Mouse (Mus musculus): ENCODE data around the gene Tas1r2. TPM values are rescaled to one million over a fixed set of nuclear protein-coding genes. Genes with fewer than 3 reads are reported as not detected.
A peak's percentile ranks its signal among the peaks of the same experiment; 100 is the strongest.

The Tas1r2 gene
- polyA plus RNA-seq, 1 experiment from 2014 or later: not detected

GRCm38 (mm10) chr4:139710467-139711334 is 57.4 kb downstream of the Tas1r2 start:
- 33% methylated on average over 25 of the region's 25 CpGs for WGBS
- H3K4me2 ChIP-seq: no peak overlapping the region
- peak; percentile 88 for DNase-seq (ENCODE audit: low spot score, missing footprints)

GRCm38 (mm10) chr4:139715241-139715932 is 62.0 kb downstream of the Tas1r2 start:
- DNase-seq (ENCODE audit: low spot score, missing footprints): peak; percentile 75
- H3K27me3 ChIP-seq (ENCODE audit: control insufficient read depth, insufficient read depth, low read length): no peaks in the 10 kb centered on the region
- no peak for ATAC-seq (ENCODE audit: low FRiP score)
- H3K4me1 ChIP-seq (ENCODE audit: control insufficient read depth, insufficient read depth, low read length): peaks cover 9% of the 10 kb centered on the region
- H3K36me3 ChIP-seq (ENCODE audit: control insufficient read depth, insufficient read depth, low read length): no peaks in the 10 kb centered on the region
- H3K4me2 ChIP-seq: no peak overlapping the region
- H3K27ac ChIP-seq (ENCODE audit: low read depth, low read length): no peak overlapping the region
- H3K4me3 ChIP-seq (ENCODE audit: low read depth, low read length): no peak overlapping the region
- no peak overlapping the region for H3K9ac ChIP-seq (ENCODE audit: low read length)
- H3K9me3 ChIP-seq (ENCODE audit: control insufficient read depth, low read length): no peaks in the 10 kb centered on the region
- 26% methylated on average over 13 of the region's 13 CpGs for WGBS

More at GRCm38 (mm10) chr4:139710467-139711334, 57.4 kb downstream of the Tas1r2 start:
- Histone ChIP-seq H3K27ac (ENCODE audit: low read depth, low read length) (0 out of 2 replicates have a peak overlapping the region, but pooled peaks have one; percentile 44), H3K36me3 (ENCODE audit: control insufficient read depth, insufficient read depth, low read length) (no peaks in the 10 kb centered on the region), H3K9me3 (ENCODE audit: control insufficient read depth, low read length) (no peaks in the 10 kb centered on the region), H3K4me3 (ENCODE audit: low read depth, low read length) (no peak overlapping the region), H3K27me3 (ENCODE audit: control insufficient read depth, insufficient read depth, low read length) (no peaks in the 10 kb centered on the region), H3K9ac (ENCODE audit: low read length) (no peak overlapping the region), H3K4me1 (ENCODE audit: control insufficient read depth, insufficient read depth, low read length) (peaks cover 9% of the 10 kb centered on the region)
- no peak for ATAC-seq (ENCODE audit: low FRiP score)

GRCm38 (mm10) chr4:139716477-139717169 is 63.3 kb downstream of the Tas1r2 start:
- Histone ChIP-seq H3K9me3 (ENCODE audit: control insufficient read depth, low read length) (no peaks in the 10 kb centered on the region), H3K27me3 (ENCODE audit: control insufficient read depth, insufficient read depth, low read length) (no peaks in the 10 kb centered on the region), H3K4me3 (ENCODE audit: low read depth, low read length) (no peak overlapping the region), H3K4me1 (ENCODE audit: control insufficient read depth, insufficient read depth, low read length) (peaks cover 2% of the 10 kb centered on the region; the same call in 1 of the 2 replicates), H3K4me2 (no peak overlapping the region), H3K9ac (ENCODE audit: low read length) (no peak overlapping the region), H3K27ac (ENCODE audit: low read depth, low read length) (no peak overlapping the region), H3K36me3 (ENCODE audit: control insufficient read depth, insufficient read depth, low read length) (no peaks in the 10 kb centered on the region)
- no peak for ATAC-seq (ENCODE audit: low FRiP score)
- 84% methylated on average over 10 of the region's 10 CpGs for WGBS
- DNase-seq (ENCODE audit: low spot score, missing footprints): peak; percentile 60

GRCm38 (mm10) chr4:139718978-139719377 is 65.6 kb downstream of the Tas1r2 start:
- peaks cover 2% of the 10 kb centered on the region; the same call in 1 of the 2 replicates for H3K4me1 ChIP-seq (ENCODE audit: control insufficient read depth, insufficient read depth, low read length)
- no peak overlapping the region for H3K4me2 ChIP-seq
- no peak overlapping the region for H3K27ac ChIP-seq (ENCODE audit: low read depth, low read length)
- H3K36me3 ChIP-seq (ENCODE audit: control insufficient read depth, insufficient read depth, low read length): no peaks in the 10 kb centered on the region
- DNase-seq (ENCODE audit: low spot score, missing footprints) (no peak), ATAC-seq (ENCODE audit: low FRiP score) (no peak)
- H3K9ac ChIP-seq (ENCODE audit: low read length): no peak overlapping the region
- WGBS: 77% methylated on average over 5 of the region's 5 CpGs
- H3K4me3 ChIP-seq (ENCODE audit: low read depth, low read length): no peak overlapping the region
- no peaks in the 10 kb centered on the region for H3K9me3 ChIP-seq (ENCODE audit: control insufficient read depth, low read length)
- no peaks in the 10 kb centered on the region for H3K27me3 ChIP-seq (ENCODE audit: control insufficient read depth, insufficient read depth, low read length)

Small RNA genes within 50 kb of the gene (microRNA-seq; reads per million reads assigned to microRNA genes)
- gene Mir7020: not detected

Other genes with a start within 250 kb of the Tas1r2 start
- 1.8 and 3.3 TPM in 2 replicates for gene Iffo2, start 123.0 kb upstream of the Tas1r2 start, polyA plus RNA-seq (2014; fragmentation: Nextera tagmentation; extraction: Ambion mirVana)
- gene Gm21969, start 50.4 kb upstream of the Tas1r2 start, polyA plus RNA-seq (2014; fragmentation: Nextera tagmentation; extraction: Ambion mirVana): not detected in 2 replicates
- gene Aldh4a1, start 30.7 kb upstream of the Tas1r2 start, polyA plus RNA-seq (2014; fragmentation: Nextera tagmentation; extraction: Ambion mirVana): 9.9 and 11.2 TPM in 2 replicates
- 3.1 and 3.4 TPM in 2 replicates for gene Pax7, start 180.0 kb downstream of the Tas1r2 start, polyA plus RNA-seq (2014; fragmentation: Nextera tagmentation; extraction: Ambion mirVana)